Mouse (Mus musculus): Measurements from ENCODE around the gene Sectm1a. TPM values are rescaled to one million over a fixed set of nuclear protein-coding genes. Genes with fewer than 3 reads are reported as not detected.
"Not testable (repeated sequence)": the region's sequence is repeated elsewhere in the genome, so short reads cannot be mapped to it uniquely, and the experiment has no call there.

Gene Sectm1a
- polyA plus RNA-seq, 1 experiment: not detected

DNA sequence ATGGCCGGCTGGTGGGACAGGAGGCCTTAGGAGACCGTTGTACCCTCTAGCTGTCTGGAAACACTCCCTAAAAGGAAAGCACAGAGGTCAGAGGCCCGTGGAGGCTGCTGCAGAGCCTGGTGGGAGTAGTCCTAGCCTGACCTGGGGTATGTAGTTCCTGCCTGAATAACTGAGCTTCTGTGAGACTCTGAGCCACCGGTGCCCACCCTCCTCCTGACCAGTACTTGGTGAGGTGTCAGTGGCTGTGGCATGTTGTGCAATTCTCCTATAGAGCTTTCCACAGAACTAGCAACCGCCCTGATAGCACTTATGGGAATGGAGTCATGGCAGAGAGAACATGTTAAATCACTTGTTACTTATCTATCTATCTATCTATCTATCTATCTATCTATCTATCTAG lies 5.4 kb downstream of the Sectm1a start:
- H3K4me3 ChIP-seq (ENCODE audit: insufficient read depth, low read length): no peak overlapping the region
- no peaks in the 10 kb centered on the region for H3K4me1 ChIP-seq (ENCODE audit: control insufficient read depth, insufficient read depth, low read length)
- TF ChIP-seq CTCF (IDR thresholded peaks at IDR 0.05; ENCODE audit: extremely low read depth, insufficient read depth, low read length) (no peak), POLR2A (IDR thresholded peaks at IDR 0.05; ENCODE audit: extremely low read depth, insufficient read depth, low read length) (no peak)
- H3K27ac ChIP-seq (ENCODE audit: insufficient read depth, low read length): no peak overlapping the region

DNA sequence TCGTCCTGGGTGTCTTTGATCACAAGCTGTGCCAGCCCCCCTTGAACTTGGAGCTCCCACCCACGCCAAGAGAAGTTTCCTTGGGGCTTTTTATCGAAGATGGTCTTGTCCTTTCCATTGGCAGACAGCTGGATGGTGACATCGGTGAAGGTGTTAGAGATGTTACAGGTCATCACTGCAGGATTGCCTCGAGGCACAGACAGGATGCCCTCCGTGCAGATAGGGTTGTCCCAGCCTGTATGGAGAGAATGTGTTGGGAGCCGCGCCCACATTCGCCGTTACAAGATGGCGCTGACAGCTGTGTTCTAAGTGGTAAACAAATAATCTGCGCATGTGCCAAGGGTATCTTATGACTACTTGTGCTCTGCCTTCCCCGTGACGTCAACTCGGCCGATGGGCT lies 11.4 kb downstream of the Sectm1a start:
- H3K4me1 ChIP-seq (ENCODE audit: control insufficient read depth, insufficient read depth, low read length); H3K4me3 ChIP-seq (ENCODE audit: insufficient read depth, low read length); H3K27ac ChIP-seq (ENCODE audit: insufficient read depth, low read length): not testable (repeated sequence)

DNA sequence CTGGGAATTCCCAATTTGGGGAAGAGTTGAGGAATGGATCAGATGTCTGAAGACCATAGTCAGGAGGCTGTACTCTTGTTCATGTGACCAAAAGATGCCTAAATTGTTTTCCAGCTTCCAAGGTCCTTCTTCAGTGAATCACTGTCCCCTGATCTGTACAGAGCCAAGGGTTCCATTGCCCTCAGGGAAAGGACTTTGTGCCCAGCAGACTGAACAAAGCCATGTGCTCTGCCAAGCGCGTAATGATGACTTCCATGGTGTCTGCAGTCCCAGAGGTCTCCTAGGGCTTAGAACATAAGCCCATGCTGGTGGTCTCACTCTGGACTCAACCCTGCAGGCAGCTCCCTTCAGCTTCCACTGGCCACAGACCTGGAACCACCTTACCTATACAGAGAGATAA lies 13.1 kb downstream of the Sectm1a start:
- TF ChIP-seq CTCF (IDR thresholded peaks at IDR 0.05; ENCODE audit: extremely low read depth, insufficient read depth, low read length) (no peak), POLR2A (IDR thresholded peaks at IDR 0.05; ENCODE audit: extremely low read depth, insufficient read depth, low read length) (no peak)

DNA sequence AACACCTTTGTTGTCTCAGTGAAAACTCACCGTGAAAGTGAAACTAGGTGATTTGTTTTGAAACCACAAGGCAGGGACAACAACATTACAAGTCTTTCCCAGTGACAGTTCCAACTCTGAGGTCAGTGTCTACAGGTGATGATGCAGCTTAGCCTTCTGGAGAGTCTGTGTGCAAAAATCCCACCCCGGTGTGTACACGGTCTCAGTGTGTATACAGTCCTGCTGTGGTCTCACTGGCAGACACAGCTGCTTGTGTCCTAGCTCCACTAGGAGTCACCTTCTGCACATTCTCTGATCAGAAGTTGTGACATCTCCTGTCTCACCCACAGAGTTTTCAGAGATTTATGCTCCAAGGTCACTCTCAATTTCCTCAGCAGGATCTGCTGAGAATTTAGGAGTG lies 16.8 kb downstream of the Sectm1a start:
- no peaks in the 10 kb centered on the region for H3K4me1 ChIP-seq (ENCODE audit: control insufficient read depth, insufficient read depth, low read length)
- H3K27ac ChIP-seq (ENCODE audit: insufficient read depth, low read length): no peak overlapping the region
- H3K4me3 ChIP-seq (ENCODE audit: insufficient read depth, low read length): no peak overlapping the region
- TF ChIP-seq CTCF (IDR thresholded peaks at IDR 0.05; ENCODE audit: extremely low read depth, insufficient read depth, low read length) (no peak), POLR2A (IDR thresholded peaks at IDR 0.05; ENCODE audit: extremely low read depth, insufficient read depth, low read length) (no peak)

More for the DNA sequence above, 13.1 kb downstream of the Sectm1a start:
- no peak overlapping the region for H3K27ac ChIP-seq (ENCODE audit: insufficient read depth, low read length)
- no peaks in the 10 kb centered on the region for H3K4me1 ChIP-seq (ENCODE audit: control insufficient read depth, insufficient read depth, low read length)
- no peak overlapping the region for H3K4me3 ChIP-seq (ENCODE audit: insufficient read depth, low read length)

DNA sequence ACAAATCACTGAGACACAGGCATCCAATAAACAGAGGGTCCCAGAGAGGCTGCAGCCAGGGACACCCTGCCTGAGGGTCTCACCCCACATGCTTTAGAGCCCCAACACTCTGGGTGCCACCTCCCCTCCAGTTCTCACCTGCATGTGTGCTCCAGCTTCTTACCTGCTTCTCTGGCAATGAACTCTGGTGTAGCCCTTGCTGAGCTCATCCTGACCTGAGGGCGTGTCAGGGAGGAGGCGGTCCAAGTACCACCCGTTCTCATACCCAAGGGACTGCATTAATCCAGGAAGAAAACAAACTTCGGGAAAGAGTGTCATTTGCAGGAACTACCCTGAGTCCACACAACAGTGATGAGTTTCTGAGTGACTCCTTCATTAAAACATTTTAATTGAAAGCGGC lies 17.6 kb downstream of the Sectm1a start, which contains the start of gene Sectm1b:
Sectm1b (minus strand) TSS at position 191 of the 400 bp plus-strand sequence.
- no peak for TF ChIP-seq POLR2A (IDR thresholded peaks at IDR 0.05; ENCODE audit: extremely low read depth, insufficient read depth, low read length)
- no peak for TF ChIP-seq CTCF (IDR thresholded peaks at IDR 0.05; ENCODE audit: extremely low read depth, insufficient read depth, low read length)

DNA sequence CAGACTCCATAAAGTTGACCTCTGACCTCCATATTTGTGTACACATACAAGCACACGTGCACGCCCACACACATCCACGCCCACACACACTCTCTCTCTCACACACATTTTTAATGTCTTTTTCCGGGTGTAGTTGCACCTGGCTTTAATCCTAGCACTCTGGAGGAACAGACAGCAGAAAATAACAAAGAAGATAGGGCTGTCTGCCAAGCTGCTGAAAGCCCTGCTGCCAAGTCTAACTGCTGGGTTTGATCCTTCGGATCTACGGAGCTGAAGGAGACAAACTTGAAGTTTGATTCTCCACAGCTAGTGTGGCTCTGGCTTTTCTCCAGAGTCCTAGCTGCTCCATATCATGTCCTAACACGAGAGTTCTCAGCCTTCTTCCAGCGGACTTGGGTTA lies 19.4 kb downstream of the Sectm1a start:
- no peak for TF ChIP-seq POLR2A (IDR thresholded peaks at IDR 0.05; ENCODE audit: extremely low read depth, insufficient read depth, low read length)
- TF ChIP-seq CTCF (IDR thresholded peaks at IDR 0.05; ENCODE audit: extremely low read depth, insufficient read depth, low read length): no peak
- Histone ChIP-seq H3K27ac (ENCODE audit: insufficient read depth, low read length) (no peak overlapping the region), H3K4me1 (ENCODE audit: control insufficient read depth, insufficient read depth, low read length) (no peaks in the 10 kb centered on the region), H3K4me3 (ENCODE audit: insufficient read depth, low read length) (no peak overlapping the region)

More for the DNA sequence above, 17.6 kb downstream of the Sectm1a start, which contains the start of gene Sectm1b:
- no peaks in the 10 kb centered on the region for H3K4me1 ChIP-seq (ENCODE audit: control insufficient read depth, insufficient read depth, low read length)
- H3K27ac ChIP-seq (ENCODE audit: insufficient read depth, low read length): no peak within 1 kb of the TSS
- no peak within 1 kb of the TSS for H3K4me3 ChIP-seq (ENCODE audit: insufficient read depth, low read length)

DNA sequence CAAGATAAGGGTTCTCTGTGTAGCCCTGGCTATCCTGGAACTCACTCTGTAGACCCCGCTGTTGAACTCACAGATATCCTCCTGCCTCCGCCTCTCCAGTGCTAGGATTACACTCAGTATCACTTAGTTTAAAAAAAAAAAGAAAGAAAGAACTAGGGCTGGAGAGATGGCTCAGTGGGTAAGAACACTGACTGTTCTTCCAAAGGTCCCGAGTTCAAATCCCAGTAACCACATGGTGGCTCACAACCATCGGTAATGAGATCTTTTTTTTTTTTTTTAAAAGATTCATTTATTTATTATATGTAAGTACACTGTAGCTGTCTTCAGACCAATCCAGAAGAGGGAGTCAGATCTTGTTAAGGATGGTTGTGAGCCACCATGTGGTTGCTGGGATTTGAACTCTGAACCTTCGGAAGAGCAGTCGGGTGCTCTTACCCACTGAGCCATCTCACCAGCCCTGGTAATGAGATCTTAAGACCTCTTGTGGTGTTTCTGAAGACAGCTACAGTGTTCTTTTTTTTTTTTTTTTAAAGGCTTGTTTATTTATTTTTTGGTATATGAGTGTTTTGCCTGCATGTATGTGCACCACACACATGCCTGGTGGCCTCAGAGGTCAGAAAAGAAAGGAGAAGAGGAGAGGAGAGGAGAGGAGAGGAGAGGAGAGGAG lies 20.5 kb downstream of the Sectm1a start:
- H3K4me1 ChIP-seq (ENCODE audit: control insufficient read depth, insufficient read depth, low read length); H3K4me3 ChIP-seq (ENCODE audit: insufficient read depth, low read length); H3K27ac ChIP-seq (ENCODE audit: insufficient read depth, low read length): not testable (repeated sequence)

DNA sequence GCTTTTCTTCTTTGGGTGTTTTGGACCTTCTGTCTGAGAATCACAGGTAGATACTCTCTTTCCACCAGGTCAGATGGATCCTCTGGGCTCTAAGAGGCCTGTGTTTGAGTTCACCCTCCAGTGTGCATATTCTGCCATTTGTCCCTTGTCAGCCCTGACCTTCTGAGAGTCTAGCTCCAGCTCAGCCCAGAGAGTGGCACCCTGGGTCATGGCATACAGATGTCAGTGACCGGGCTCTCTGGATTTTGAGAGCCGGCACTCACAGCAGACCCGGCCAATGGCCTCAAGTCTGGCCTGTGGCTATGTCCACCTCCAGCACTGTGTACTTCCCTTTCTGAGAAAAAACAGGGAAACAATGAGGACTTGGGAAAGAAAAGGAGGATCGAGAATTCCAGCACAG lies 21.5 kb downstream of the Sectm1a start:
- no peak overlapping the region for H3K4me3 ChIP-seq (ENCODE audit: insufficient read depth, low read length)

DNA sequence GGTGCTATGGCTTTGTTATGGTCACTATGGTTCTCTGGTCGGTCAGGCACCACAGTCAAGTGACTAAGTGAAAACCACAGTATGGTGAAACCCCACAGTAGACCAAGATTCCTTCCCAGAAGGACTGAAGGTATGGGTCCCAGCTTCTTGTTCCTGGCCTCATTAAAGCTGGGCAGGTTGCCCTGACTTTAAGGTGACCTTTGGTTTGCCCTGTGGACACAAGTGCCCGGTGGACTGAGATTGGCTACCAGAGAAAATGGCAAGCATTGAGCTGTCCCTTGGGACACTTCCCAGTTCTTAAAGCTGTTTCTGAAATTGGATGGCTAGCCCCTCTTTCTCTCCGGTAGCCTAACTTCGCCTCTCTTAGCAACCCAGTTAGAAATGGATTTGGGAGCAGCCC lies 22.1 kb downstream of the Sectm1a start:
- Histone ChIP-seq H3K4me1 (ENCODE audit: control insufficient read depth, insufficient read depth, low read length) (no peaks in the 10 kb centered on the region), H3K4me3 (ENCODE audit: insufficient read depth, low read length) (no peak overlapping the region), H3K27ac (ENCODE audit: insufficient read depth, low read length) (no peak overlapping the region)
- TF ChIP-seq CTCF (IDR thresholded peaks at IDR 0.05; ENCODE audit: extremely low read depth, insufficient read depth, low read length) (no peak), POLR2A (IDR thresholded peaks at IDR 0.05; ENCODE audit: extremely low read depth, insufficient read depth, low read length) (no peak)

More for the DNA sequence above, 21.5 kb downstream of the Sectm1a start:
- Histone ChIP-seq H3K27ac (ENCODE audit: insufficient read depth, low read length) (no peak overlapping the region), H3K4me1 (ENCODE audit: control insufficient read depth, insufficient read depth, low read length) (no peaks in the 10 kb centered on the region)
- TF ChIP-seq POLR2A (IDR thresholded peaks at IDR 0.05; ENCODE audit: extremely low read depth, insufficient read depth, low read length) (no peak), CTCF (IDR thresholded peaks at IDR 0.05; ENCODE audit: extremely low read depth, insufficient read depth, low read length) (no peak)

DNA sequence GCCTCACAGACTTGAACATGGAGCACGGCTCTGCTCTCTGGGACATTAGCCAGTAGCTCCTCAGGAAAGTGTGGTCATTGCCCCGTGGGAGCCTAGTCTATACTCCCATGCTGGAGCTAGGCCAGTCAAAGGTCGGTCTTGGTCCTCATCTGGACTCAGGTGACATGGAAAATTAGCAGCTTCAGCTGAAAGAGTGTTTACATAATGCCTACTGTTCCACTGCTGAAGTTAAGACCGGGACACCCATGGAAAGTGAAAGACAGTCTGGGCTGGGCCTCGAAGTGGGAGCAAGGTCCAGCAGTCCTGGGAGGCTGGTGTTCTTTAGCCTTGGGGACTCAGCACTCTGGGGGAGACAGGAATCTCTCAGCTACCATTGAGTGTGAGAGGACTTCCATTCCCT lies 22.9 kb downstream of the Sectm1a start:
- Histone ChIP-seq H3K27ac (ENCODE audit: insufficient read depth, low read length) (no peak overlapping the region), H3K4me3 (ENCODE audit: insufficient read depth, low read length) (no peak overlapping the region), H3K4me1 (ENCODE audit: control insufficient read depth, insufficient read depth, low read length) (no peaks in the 10 kb centered on the region)
- no peak for TF ChIP-seq POLR2A (IDR thresholded peaks at IDR 0.05; ENCODE audit: extremely low read depth, insufficient read depth, low read length)
- TF ChIP-seq CTCF (IDR thresholded peaks at IDR 0.05; ENCODE audit: extremely low read depth, insufficient read depth, low read length): no peak

Data from cortical plate, adult 2 months (tissue).